Mouse (Mus musculus) ES-Bruce4 (cell line): Measurements from ENCODE around the gene Ntm. TPM values are rescaled to one million over a fixed set of nuclear protein-coding genes. Genes with fewer than 3 reads are reported as not detected.

Source experiments
- H3K27ac ChIP-seq: 2 replicates; pipeline ENCODE4 v1.5.1; 2012; ENCODE audit warnings: low read length, inconsistent platforms; ENCODE audit not compliant: insufficient read depth
- H3K27me3 ChIP-seq: 2 replicates; pipeline ENCODE4 v1.6.1; 2012; ENCODE audit warnings: mild to moderate bottlenecking, low read length, inconsistent platforms; ENCODE audit not compliant: control insufficient read depth, poor library complexity, insufficient read depth, severe bottlenecking
- H3K36me3 ChIP-seq: 2 replicates; pipeline ENCODE4 v1.6.1; 2012; ENCODE audit warnings: inconsistent platforms, mild to moderate bottlenecking, low read length, moderate library complexity; ENCODE audit not compliant: control insufficient read depth, poor library complexity, insufficient read depth, severe bottlenecking
- H3K4me1 ChIP-seq: one replicate; pipeline ENCODE4 v1.8.1; 2011; ENCODE audit warnings: low read length; ENCODE audit not compliant: control insufficient read depth, insufficient read depth
- H3K4me3 ChIP-seq: 2 replicates; pipeline ENCODE4 v1.5.1; 2011; ENCODE audit warnings: low read depth, mild to moderate bottlenecking, low read length
- H3K9ac ChIP-seq: 2 replicates; pipeline ENCODE4 v1.6.1; 2012; ENCODE audit warnings: low read depth, mild to moderate bottlenecking, inconsistent platforms; ENCODE audit not compliant: poor library complexity, severe bottlenecking
- H3K9me3 ChIP-seq: replicated peaks from 2 replicates; pipeline ENCODE4 v1.6.1; 2012; ENCODE audit warnings: mild to moderate bottlenecking, low read length, inconsistent platforms; ENCODE audit not compliant: control insufficient read depth, poor library complexity, insufficient read depth, severe bottlenecking
- CTCF ChIP-seq: IDR thresholded peaks from one replicate; pipeline ENCODE4 v1.8.1; 2011; ENCODE audit warnings: low read depth, low read length
- EP300 ChIP-seq: IDR thresholded peaks from 2 replicates; pipeline ENCODE4 v1.6.1; 2011; ENCODE audit warnings: low read depth, low read length; ENCODE audit not compliant: insufficient read depth
- POLR2A ChIP-seq: IDR thresholded peaks from one replicate; pipeline ENCODE4 v1.8.1; 2011; ENCODE audit warnings: low read length; ENCODE audit not compliant: insufficient read depth
- polyA plus RNA-seq: library from polyadenylated mRNA; stranded (reverse); fragments of >200 nt; gene quantifications from 2 replicates; pipeline ENCODE4 v1.2.4, GENCODE M21; 2011; ENCODE audit warnings: low read depth; ENCODE audit not compliant: missing spikeins, insufficient read depth, insufficient read length

Gene Ntm
- polyA plus RNA-seq, 1 experiment = 0.82 TPM

- no peak for TF ChIP-seq POLR2A
- Histone ChIP-seq H3K27ac (no peak overlapping the region), H3K9me3 (no peaks in the 10 kb centered on the region), H3K4me3 (no peak overlapping the region), H3K9ac (no peak overlapping the region), H3K27me3 (no peaks in the 10 kb centered on the region), H3K36me3 (no peaks in the 10 kb centered on the region), H3K4me1 (no peaks in the 10 kb centered on the region)
Observed at GRCm38 (mm10) chr9:29058811-29059210, 904.1 kb downstream of the Ntm start.

GRCm38 (mm10) chr9:29055637-29056036 lies 907.3 kb downstream of the Ntm start:
- no peak overlapping the region for H3K4me3 ChIP-seq
- H3K9me3 ChIP-seq = no peaks in the 10 kb centered on the region
- TF ChIP-seq CTCF (no peak), POLR2A (no peak), EP300 (no peak)
- H3K4me1 ChIP-seq = no peaks in the 10 kb centered on the region
- no peaks in the 10 kb centered on the region for H3K36me3 ChIP-seq
- no peak overlapping the region for H3K27ac ChIP-seq
- H3K27me3 ChIP-seq = no peaks in the 10 kb centered on the region
- H3K9ac ChIP-seq = no peak overlapping the region

- no peak for TF ChIP-seq POLR2A
- no peak for TF ChIP-seq EP300
- TF ChIP-seq CTCF = peak; percentile 1
- no peak overlapping the region for H3K9ac ChIP-seq
- H3K4me3 ChIP-seq = no peak overlapping the region
- no peaks in the 10 kb centered on the region for H3K36me3 ChIP-seq
- no peak overlapping the region for H3K27ac ChIP-seq
- no peaks in the 10 kb centered on the region for H3K9me3 ChIP-seq
- no peaks in the 10 kb centered on the region for H3K4me1 ChIP-seq
- peaks cover 1% of the 10 kb centered on the region; the same call in 1 of the 2 replicates for H3K27me3 ChIP-seq
Observed at GRCm38 (mm10) chr9:29036466-29036865, 926.5 kb downstream of the Ntm start.

GRCm38 (mm10) chr9:29036058-29036457 lies 926.9 kb downstream of the Ntm start:
- no peaks in the 10 kb centered on the region for H3K4me1 ChIP-seq
- TF ChIP-seq CTCF = no peak
- no peaks in the 10 kb centered on the region for H3K36me3 ChIP-seq
- H3K27me3 ChIP-seq = peaks cover 1% of the 10 kb centered on the region; the same call in 1 of the 2 replicates
- no peak overlapping the region for H3K4me3 ChIP-seq
- no peak overlapping the region for H3K27ac ChIP-seq
- H3K9me3 ChIP-seq = no peaks in the 10 kb centered on the region
- H3K9ac ChIP-seq = no peak overlapping the region

- no peaks in the 10 kb centered on the region; the same call in 1 of the 2 replicates for H3K27me3 ChIP-seq
- TF ChIP-seq POLR2A = no peak
- TF ChIP-seq EP300 = no peak
- no peak for TF ChIP-seq CTCF
- no peak overlapping the region for H3K27ac ChIP-seq
- H3K9ac ChIP-seq = no peak overlapping the region
- H3K9me3 ChIP-seq = no peaks in the 10 kb centered on the region
- no peaks in the 10 kb centered on the region for H3K36me3 ChIP-seq
- H3K4me3 ChIP-seq = no peak overlapping the region
- H3K4me1 ChIP-seq = no peaks in the 10 kb centered on the region
Observed at GRCm38 (mm10) chr9:29026410-29026809, 936.5 kb downstream of the Ntm start.

- TF ChIP-seq EP300 = no peak
- no peak for TF ChIP-seq POLR2A
- no peak for TF ChIP-seq CTCF
- no peak overlapping the region for H3K27ac ChIP-seq
- H3K27me3 ChIP-seq = no peaks in the 10 kb centered on the region; the same call in 1 of the 2 replicates
- H3K4me1 ChIP-seq = no peaks in the 10 kb centered on the region
- no peak overlapping the region for H3K4me3 ChIP-seq
- H3K9ac ChIP-seq = no peak overlapping the region
- no peaks in the 10 kb centered on the region for H3K9me3 ChIP-seq
- no peaks in the 10 kb centered on the region for H3K36me3 ChIP-seq
Observed at GRCm38 (mm10) chr9:29025603-29026002, 937.3 kb downstream of the Ntm start.

GRCm38 (mm10) chr9:29025104-29025503 lies 937.8 kb downstream of the Ntm start:
- H3K27ac ChIP-seq = no peak overlapping the region
- H3K4me3 ChIP-seq = no peak overlapping the region
- H3K36me3 ChIP-seq = no peaks in the 10 kb centered on the region
- H3K27me3 ChIP-seq = no peaks in the 10 kb centered on the region; the same call in 1 of the 2 replicates
- H3K9me3 ChIP-seq = no peaks in the 10 kb centered on the region
- H3K4me1 ChIP-seq = no peaks in the 10 kb centered on the region
- no peak overlapping the region for H3K9ac ChIP-seq
- TF ChIP-seq POLR2A (no peak), CTCF (no peak), EP300 (no peak)
